Mouse (Mus musculus) ES-E14 (cell line): ENCODE measurements around the gene Stk10. TPM values are rescaled to one million over a fixed set of nuclear protein-coding genes. Genes with fewer than 3 reads are reported as not detected.
A peak's percentile ranks its signal among the peaks of the same experiment; 100 is the strongest.

Source experiments
- DNase-seq: peaks from one replicate; pipeline ENCODE4 v3.0.0-alpha.2; 2013; ENCODE audit warnings: low read depth, low spot score
- H3K27ac ChIP-seq: 2 replicates; pipeline ENCODE4 v1.5.1; 2012; ENCODE audit warnings: low read depth, mild to moderate bottlenecking, low read length, moderate library complexity, mixed read lengths; ENCODE audit not compliant: poor library complexity, insufficient read depth, severe bottlenecking
- H3K36me3 ChIP-seq: 2 replicates; pipeline ENCODE4 v1.6.1; 2012; ENCODE audit warnings: mild to moderate bottlenecking, low read length, moderate library complexity, mixed read lengths; ENCODE audit not compliant: control insufficient read depth, poor library complexity, insufficient read depth, severe bottlenecking
- H3K4me1 ChIP-seq, 2 experiments: fragments of 150-350 bp in 1 of 2; sonication (generic) in 1 of 2; 2 replicates each; pipeline ENCODE4 v1.6.1; 2012; ENCODE audit warnings: low read length in 2 of 2, mild to moderate bottlenecking in 1 of 2, mixed read lengths in 1 of 2; ENCODE audit not compliant: control insufficient read depth in 2 of 2, insufficient read depth in 2 of 2, poor library complexity in 1 of 2
- H3K4me3 ChIP-seq, 2 experiments: fragments of 150-350 bp in 1 of 2; sonication (generic) in 1 of 2; 2 replicates each; pipeline ENCODE4 v1.5.1; 2012; ENCODE audit warnings: low read length in 2 of 2, low read depth in 1 of 2, mild to moderate bottlenecking in 1 of 2, mixed read lengths in 1 of 2; ENCODE audit not compliant: insufficient read depth in 1 of 2, poor library complexity in 1 of 2, severe bottlenecking in 1 of 2
- H3K9ac ChIP-seq: 2 replicates; pipeline ENCODE4 v1.6.1; 2012; ENCODE audit warnings: low read depth, mild to moderate bottlenecking, low read length, mixed read lengths; ENCODE audit not compliant: poor library complexity, insufficient read depth, severe bottlenecking
- H3K9me3 ChIP-seq: fragments of 150-350 bp; sonication (generic); 2 replicates; pipeline ENCODE4 v1.6.1; 2012; ENCODE audit warnings: low read depth, mild to moderate bottlenecking, low read length; ENCODE audit not compliant: control insufficient read depth, insufficient read depth
- CHD2 ChIP-seq: IDR thresholded peaks from 2 replicates; pipeline ENCODE4 v1.6.1; 2014; ENCODE audit warnings: mild to moderate bottlenecking, low read depth, low read length, inconsistent platforms
- HCFC1 ChIP-seq: IDR thresholded peaks from 2 replicates; pipeline ENCODE4 v1.6.1; 2012; ENCODE audit warnings: low read length, inconsistent platforms, borderline replicate concordance; ENCODE audit not compliant: insufficient read depth
- MAFK ChIP-seq: IDR thresholded peaks from 2 replicates; pipeline ENCODE4 v1.6.1; 2014; ENCODE audit warnings: mild to moderate bottlenecking, low read depth, low read length, inconsistent platforms; ENCODE audit not compliant: insufficient read depth
- ZC3H11A ChIP-seq: IDR thresholded peaks from 2 replicates; pipeline ENCODE4 v1.6.1; 2012; ENCODE audit warnings: low read depth, mild to moderate bottlenecking, inconsistent platforms, low read length, borderline replicate concordance
- ZNF384 ChIP-seq: IDR thresholded peaks from 2 replicates; pipeline ENCODE4 v1.6.1; 2012; ENCODE audit warnings: low read depth, low read length, inconsistent platforms
- in situ Hi-C, 2 experiments: fragments of 600-800 bp; cut with MboI; formaldehyde crosslinking; loops; one replicate each; pipeline ENCODE4 v1.15.1; 2025; ENCODE audit warnings: low sequenced_read_pairs in 2 of 2, inconsistent platforms in 1 of 2; ENCODE audit not compliant: unreplicated experiment in 2 of 2
- total RNA-seq: library from RNA; depleted of rRNA; stranded (reverse); fragments of 300-350 nt; gene quantifications from 2 replicates; pipeline ENCODE4 v1.2.3, GENCODE M21; 2012

Gene Stk10
- total RNA-seq, 1 experiment, result 9.8 TPM

DNA sequence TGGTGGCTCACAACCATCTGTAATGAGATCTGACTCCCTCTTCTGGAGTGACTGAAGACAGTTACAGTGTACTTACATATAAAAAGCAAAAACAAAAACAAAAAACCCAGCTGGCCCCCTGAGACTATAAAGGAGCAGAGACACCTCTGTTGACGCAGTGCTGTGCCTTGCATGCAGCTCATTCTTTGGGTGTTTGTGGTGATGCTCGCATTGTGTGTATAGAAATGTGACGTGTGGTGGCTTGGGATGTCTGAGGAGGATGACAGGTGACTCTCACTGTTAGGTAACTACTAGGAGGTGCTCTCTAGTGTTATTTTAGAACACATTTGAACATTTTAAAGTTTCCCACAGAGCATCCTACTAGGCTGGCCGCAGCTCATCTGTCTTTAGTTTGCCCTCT lies 2.5 kb downstream of the Stk10 start:
- Histone ChIP-seq H3K27ac (no peak overlapping the region), H3K36me3 (no peaks in the 10 kb centered on the region), H3K9ac (no peak overlapping the region), H3K4me3 (no peak overlapping the region), H3K9me3 (no peaks in the 10 kb centered on the region), H3K4me1 (peaks cover 3 to 6% of the 10 kb centered on the region in 2 experiments; a peak in 2 of 4 replicates)
- in situ Hi-C loops, result no loop called here
- 0 out of 2 replicates have a peak, but pooled peaks have one; percentile 4 for TF ChIP-seq ZC3H11A
- no peak for TF ChIP-seq ZNF384
- TF ChIP-seq MAFK, result no peak
- no peak for TF ChIP-seq CHD2
- no peak for TF ChIP-seq HCFC1
- no peak for DNase-seq

DNA sequence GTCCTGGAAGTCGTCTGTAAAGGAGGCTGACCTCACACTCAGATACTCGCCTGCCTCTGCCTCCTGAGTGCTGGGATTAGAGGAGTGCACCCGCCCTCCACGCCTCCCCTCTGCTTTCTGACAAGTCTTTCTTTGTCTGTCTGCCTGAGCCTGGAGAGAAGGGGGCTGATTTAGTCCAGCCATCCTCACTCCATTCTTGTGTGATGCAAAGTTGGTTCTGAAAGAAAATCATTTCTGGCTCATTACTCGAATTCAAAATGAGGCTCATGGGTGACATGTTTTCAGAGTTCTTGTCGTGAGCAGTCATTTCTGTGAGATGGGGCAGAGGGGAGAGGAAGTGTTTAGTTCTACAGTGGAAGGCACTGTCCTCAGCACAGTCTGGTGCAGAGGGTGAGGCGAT lies 3.8 kb downstream of the Stk10 start:
- no peaks in the 10 kb centered on the region for H3K9me3 ChIP-seq
- in situ Hi-C loops, result no loop called here
- peaks cover 3 to 6% of the 10 kb centered on the region in 2 experiments; a peak in 2 of 4 replicates for H3K4me1 ChIP-seq
- no peak overlapping the region for H3K27ac ChIP-seq
- H3K9ac ChIP-seq, result no peak overlapping the region
- DNase-seq, result peak; percentile 39
- H3K4me3 ChIP-seq, result no peak overlapping the region
- no peaks in the 10 kb centered on the region for H3K36me3 ChIP-seq
- TF ChIP-seq ZNF384, result no peak
- no peak for TF ChIP-seq HCFC1
- no peak for TF ChIP-seq MAFK
- no peak for TF ChIP-seq ZC3H11A
- no peak for TF ChIP-seq CHD2

DNA sequence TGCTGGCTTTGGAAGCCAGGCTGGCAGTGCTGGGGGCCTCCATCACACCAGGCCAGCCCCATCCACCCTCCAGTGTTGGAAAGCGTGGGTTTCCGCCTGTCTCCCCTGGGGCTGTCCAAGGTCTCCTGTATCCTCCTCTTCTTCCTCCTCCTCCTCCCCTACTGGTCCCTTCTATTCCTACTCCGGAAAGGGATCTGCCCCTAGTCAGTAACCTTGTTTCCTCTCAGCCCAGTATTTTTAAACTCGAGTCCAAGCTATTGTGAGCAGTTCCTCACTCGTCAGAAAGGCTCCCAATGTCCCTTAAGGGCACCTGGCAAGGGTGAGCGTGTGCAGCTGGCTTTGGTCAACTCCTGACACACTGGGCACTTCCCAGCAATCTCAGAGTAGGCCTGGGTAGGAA lies 5.3 kb downstream of the Stk10 start:
- Histone ChIP-seq H3K4me1 (peaks cover 3 to 6% of the 10 kb centered on the region in 2 experiments; a peak in 2 of 4 replicates), H3K9me3 (no peaks in the 10 kb centered on the region), H3K27ac (no peak overlapping the region), H3K36me3 (no peaks in the 10 kb centered on the region), H3K9ac (no peak overlapping the region), H3K4me3 (no peak overlapping the region)
- in situ Hi-C loops, result no loop called here
- no peak for DNase-seq
- TF ChIP-seq MAFK, result no peak
- no peak for TF ChIP-seq ZNF384
- no peak for TF ChIP-seq CHD2
- TF ChIP-seq ZC3H11A, result no peak
- TF ChIP-seq HCFC1, result no peak

DNA sequence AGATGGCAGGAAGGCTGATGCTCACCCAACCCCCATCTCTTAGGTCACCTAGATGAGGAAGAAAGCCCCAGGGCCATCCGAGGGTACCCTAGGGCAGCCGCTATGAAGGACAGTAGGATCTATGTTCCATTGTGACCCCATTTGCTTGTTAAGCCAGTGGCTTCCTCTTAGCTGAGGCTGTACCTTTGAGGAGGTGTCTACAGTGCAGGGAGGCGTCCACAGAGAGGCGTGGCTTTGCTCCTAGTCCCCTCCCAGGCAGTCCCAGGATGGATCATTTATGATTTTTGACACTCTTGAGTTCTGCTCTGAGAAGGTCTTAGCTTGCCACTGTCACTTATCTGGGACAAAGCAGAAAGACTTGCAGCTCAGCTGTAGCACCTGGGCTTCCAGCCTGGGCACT lies 5.7 kb downstream of the Stk10 start:
- peaks cover 3 to 6% of the 10 kb centered on the region in 2 experiments; a peak in 2 of 4 replicates for H3K4me1 ChIP-seq
- no peak overlapping the region for H3K9ac ChIP-seq
- no peak for TF ChIP-seq CHD2
- no peak for TF ChIP-seq HCFC1
- no peak for TF ChIP-seq ZC3H11A
- TF ChIP-seq ZNF384, result no peak
- no peak for TF ChIP-seq MAFK
- no peaks in the 10 kb centered on the region; the same call in 1 of the 2 replicates for H3K36me3 ChIP-seq
- no peak overlapping the region for H3K4me3 ChIP-seq
- H3K27ac ChIP-seq, result no peak overlapping the region
- in situ Hi-C loops, result no loop called here
- DNase-seq, result no peak
- H3K9me3 ChIP-seq, result no peaks in the 10 kb centered on the region

DNA sequence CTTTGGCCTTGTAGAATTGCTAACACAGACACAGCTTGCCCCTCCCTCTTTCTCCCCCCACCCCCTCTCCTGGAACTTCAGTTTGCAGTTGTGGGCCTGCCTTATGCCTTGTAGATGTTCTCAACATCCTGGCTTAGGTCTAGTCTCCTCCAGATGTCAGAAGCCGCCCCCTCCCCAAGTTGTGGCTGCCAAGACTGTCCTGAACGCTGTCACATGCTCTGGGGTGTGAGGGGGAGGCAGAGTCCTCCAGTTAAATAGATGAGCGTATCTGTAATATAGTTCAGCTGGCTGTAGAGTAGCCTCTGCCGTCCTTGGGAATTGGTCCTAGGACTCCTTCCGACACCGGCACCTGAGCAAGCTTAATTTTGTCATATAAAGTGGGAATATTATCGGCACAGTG lies 6.6 kb downstream of the Stk10 start:
- H3K4me1 ChIP-seq, result peaks cover 0 to 3% of the 10 kb centered on the region in 2 experiments; a peak in 1 of 4 replicates
- TF ChIP-seq ZNF384 (no peak), HCFC1 (no peak), CHD2 (no peak), MAFK (no peak)
- no peaks in the 10 kb centered on the region for H3K9me3 ChIP-seq
- H3K27ac ChIP-seq, result no peak overlapping the region
- no peak overlapping the region for H3K4me3 ChIP-seq
- H3K36me3 ChIP-seq, result no peaks in the 10 kb centered on the region; the same call in 1 of the 2 replicates
- DNase-seq, result no peak
- no peak overlapping the region for H3K9ac ChIP-seq
- in situ Hi-C loops, result no loop called here
